Mouse (Mus musculus): ENCODE results near the gene Olfr716. TPM values are rescaled to one million over a fixed set of nuclear protein-coding genes. Genes with fewer than 3 reads are reported as not detected.

The Olfr716 gene
- total RNA-seq (2023): not detected

GRCm38 (mm10) chr7:107138027-107138426, at the start of gene Olfr716:
Gene Olfr716, plus strand, starts transcription at chr7:107138327.

DNA sequence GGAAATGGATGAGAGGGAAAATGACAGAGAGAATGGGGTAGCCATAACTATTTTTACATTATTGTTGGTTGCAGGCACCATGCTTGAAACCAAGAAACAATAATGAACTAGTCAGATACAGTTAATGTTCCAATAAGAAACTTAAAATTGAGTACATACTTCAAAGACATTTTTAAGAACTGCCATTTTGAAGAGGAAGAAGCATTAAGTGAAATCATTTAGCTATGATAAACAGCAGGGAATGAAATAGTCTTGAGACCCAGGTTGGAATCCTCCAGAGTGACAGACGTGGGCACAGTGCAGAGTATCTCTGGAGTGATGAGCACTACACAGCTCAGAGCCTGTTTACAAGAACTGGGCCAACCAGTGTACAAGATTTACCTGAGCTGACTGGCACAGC, 45.2 kb upstream of the Olfr716 start, which contains the start of gene Olfr17:
Gene Olfr17 (plus strand): TSS at position 301 of the 400 bp plus-strand sequence.

GRCm38 (mm10) chr7:107110269-107110668, 27.9 kb upstream of the Olfr716 start, which contains the start of gene Olfr715b:
Gene Olfr715b, minus strand, starts transcription at chr7:107110369.

GRCm38 (mm10) chr7:107130983-107131382, 7.1 kb upstream of the Olfr716 start, which contains the start of gene Olfr715:
Gene Olfr715, minus strand, starts transcription at chr7:107131083.

GRCm38 (mm10) chr7:107166690-107167089, 28.6 kb downstream of the Olfr716 start, which contains the start of gene Nlrp14:
Gene Nlrp14, plus strand, starts transcription at chr7:107166990.

Other genes with a start within 250 kb of the Olfr716 start
- not detected for gene Olfr707, start 237.1 kb upstream of the Olfr716 start, total RNA-seq (2023)
- not detected for gene Olfr1532-ps1, start 230.3 kb upstream of the Olfr716 start, total RNA-seq (2023)
- gene Olfr709-ps1, start 206.1 kb upstream of the Olfr716 start, total RNA-seq (2023): not detected
- not detected for gene Olfr710, start 190.0 kb upstream of the Olfr716 start, total RNA-seq (2023)
- gene Olfr6, start 174.4 kb upstream of the Olfr716 start, total RNA-seq (2023): not detected
- gene Olfr711, start 162.9 kb upstream of the Olfr716 start, total RNA-seq (2023): not detected
- gene Olfr2, start 132.3 kb upstream of the Olfr716 start, total RNA-seq (2023): not detected
- not detected for gene Olfr713, start 107.2 kb upstream of the Olfr716 start, total RNA-seq (2023)
- gene Olfr714, start 67.3 kb upstream of the Olfr716 start, total RNA-seq (2023): not detected
- not detected for gene Olfr17, start 45.1 kb upstream of the Olfr716 start, total RNA-seq (2023)
- not detected for gene Olfr715b, start 28.0 kb upstream of the Olfr716 start, total RNA-seq (2023)
- gene Olfr715, start 7.2 kb upstream of the Olfr716 start, total RNA-seq (2023): not detected
- gene Nlrp14, start 28.7 kb downstream of the Olfr716 start, total RNA-seq (2023): not detected
- not detected for gene Rbmxl2, start 71.1 kb downstream of the Olfr716 start, total RNA-seq (2023)
- gene Syt9, start 232.4 kb downstream of the Olfr716 start, total RNA-seq (2023): not detected

Measured in CD4-positive naive resting alpha-beta T cell, adult 76 days (primary cell).